Mouse (Mus musculus) kidney, postnatal 0 days (tissue): Measurements from ENCODE around the gene BC107364. TPM values are rescaled to one million over a fixed set of nuclear protein-coding genes. Genes with fewer than 3 reads are reported as not detected.
"Not testable (repeated sequence)": the region's sequence is repeated elsewhere in the genome, so short reads cannot be mapped to it uniquely, and the experiment has no call there.

Experiments used
- ATAC-seq: fragments of 200-750 bp; cut with Nextera tagmentation; replicated peaks from 2 replicates; pipeline ENCODE4 v1.8.0; 2017; ENCODE audit warnings: low read depth, moderate number of reproducible peaks, moderate TSS enrichment, moderate library complexity; ENCODE audit not compliant: low FRiP score
- DNase-seq: peaks from one replicate; pipeline ENCODE4 v3.0.0-alpha.2; 2016; ENCODE audit warnings: low spot score
- H3K27ac ChIP-seq: fragments of 300-500 bp; sonication (generic); 2 replicates; pipeline ENCODE4 v1.5.1; 2014; ENCODE audit warnings: mild to moderate bottlenecking
- H3K27me3 ChIP-seq: fragments of 300-500 bp; sonication (generic); 2 replicates; pipeline ENCODE4 v1.6.1; 2014; ENCODE audit warnings: low read length, mixed read lengths; ENCODE audit not compliant: insufficient read depth
- H3K36me3 ChIP-seq: fragments of 300-500 bp; sonication (generic); 2 replicates; pipeline ENCODE4 v1.6.1; 2014; ENCODE audit warnings: low read length, mixed read lengths; ENCODE audit not compliant: insufficient read depth
- H3K4me1 ChIP-seq: fragments of 300-500 bp; sonication (generic); replicated peaks from 2 replicates; pipeline ENCODE4 v1.6.1; 2014; ENCODE audit warnings: antibody characterized with exemption, low read length, mixed read lengths; ENCODE audit not compliant: insufficient read depth
- H3K4me2 ChIP-seq: fragments of 300-500 bp; sonication (generic); 2 replicates; pipeline ENCODE4 v1.6.1; 2014; ENCODE audit warnings: mild to moderate bottlenecking, low read length, moderate library complexity, mixed read lengths
- H3K4me3 ChIP-seq: fragments of 300-500 bp; sonication (generic); replicated peaks from 2 replicates; pipeline ENCODE4 v1.5.1; 2014; ENCODE audit warnings: low read depth, low read length
- H3K9ac ChIP-seq: fragments of 300-500 bp; sonication (generic); 2 replicates; pipeline ENCODE4 v1.6.1; 2014; ENCODE audit warnings: low read depth, low read length
- H3K9me3 ChIP-seq: fragments of 300-500 bp; sonication (generic); replicated peaks from 2 replicates; pipeline ENCODE4 v1.6.1; 2016; ENCODE audit warnings: low read length, inconsistent platforms, mixed read lengths
- CTCF ChIP-seq: IDR thresholded peaks from 2 replicates; pipeline ENCODE4 v1.5.1; 2016; ENCODE audit warnings: antibody characterized with exemption, low read depth, mild to moderate bottlenecking, moderate library complexity
- WGBS: fragments of 180-500 bp; shearing (Covaris S2); extraction: QIAGEN DNeasy Blood & Tissue Kit; methylation state at CpG from one replicate; pipeline ENCODE4 v1.1.7; 2014; 5-methylcytosine and 5-hydroxymethylcytosine counted together
- polyA plus RNA-seq: library from polyadenylated mRNA; unstranded; fragments of >200 nt; fragmentation: Nextera tagmentation; extraction: Ambion mirVana; gene quantifications from 2 replicates; pipeline ENCODE4 v1.2.1, GENCODE M21; 2015

The BC107364 gene
- 0.40 and 0.51 TPM in 2 replicates for polyA plus RNA-seq

- not testable (repeated sequence) for ATAC-seq, DNase-seq, H3K4me2 ChIP-seq, H3K4me1 ChIP-seq, H3K4me3 ChIP-seq, H3K9me3 ChIP-seq, H3K36me3 ChIP-seq, H3K27ac ChIP-seq, H3K27me3 ChIP-seq, H3K9ac ChIP-seq
- WGBS, result no CpG with 5 or more reads among the region's 48 CpGs
Observed at GRCm38 (mm10) chr3:96452262-96452661, at the start of gene BC107364. Gene BC107364 (minus strand): TSS chr3:96452306.

GRCm38 (mm10) chr3:96501391-96502115 is 49.4 kb upstream of the BC107364 start:
- Histone ChIP-seq H3K4me1 (0 out of 2 replicates have a peak, but pooled peaks cover 3% of the 10 kb centered on the region), H3K27me3 (no peaks in the 10 kb centered on the region), H3K9me3 (no peaks in the 10 kb centered on the region), H3K4me2 (peak overlapping the region; percentile 81), H3K27ac (peak overlapping the region; percentile 95), H3K4me3 (peak overlapping the region; percentile 65), H3K9ac (peak overlapping the region; percentile 74), H3K36me3 (no peaks in the 10 kb centered on the region)
- WGBS, result under 1% methylated on average over 32 of the region's 32 CpGs
- DNase-seq (peak; percentile 83), ATAC-seq (peak; percentile 64)
- no peak for TF ChIP-seq CTCF

GRCm38 (mm10) chr3:96500691-96501265 is 48.7 kb upstream of the BC107364 start:
- peak overlapping the region; percentile 95 for H3K27ac ChIP-seq
- no peak for TF ChIP-seq CTCF
- peak; percentile 70 for ATAC-seq
- under 1% methylated on average over 19 of the region's 19 CpGs for WGBS
- DNase-seq, result peak; percentile 83
- 0 out of 2 replicates have a peak, but pooled peaks cover 3% of the 10 kb centered on the region for H3K4me1 ChIP-seq
- peak overlapping the region; percentile 81 for H3K4me2 ChIP-seq
- peak overlapping the region; percentile 74 for H3K9ac ChIP-seq
- H3K27me3 ChIP-seq, result no peaks in the 10 kb centered on the region
- no peaks in the 10 kb centered on the region for H3K36me3 ChIP-seq
- no peaks in the 10 kb centered on the region for H3K9me3 ChIP-seq
- H3K4me3 ChIP-seq, result peak overlapping the region; percentile 65

GRCm38 (mm10) chr3:96500289-96500621 is 48.1 kb upstream of the BC107364 start:
- H3K4me3 ChIP-seq, result peak overlapping the region; percentile 65
- DNase-seq (peak; percentile 94), ATAC-seq (peak; percentile 75)
- WGBS, result under 1% methylated on average over 17 of the region's 17 CpGs
- peak overlapping the region; percentile 81 for H3K4me2 ChIP-seq
- H3K36me3 ChIP-seq, result no peaks in the 10 kb centered on the region
- TF ChIP-seq CTCF, result no peak
- no peaks in the 10 kb centered on the region for H3K27me3 ChIP-seq
- H3K4me1 ChIP-seq, result 0 out of 2 replicates have a peak, but pooled peaks cover 3% of the 10 kb centered on the region
- H3K27ac ChIP-seq, result peak overlapping the region; percentile 95
- H3K9me3 ChIP-seq, result no peaks in the 10 kb centered on the region
- peak overlapping the region; percentile 74 for H3K9ac ChIP-seq

- Histone ChIP-seq H3K9ac (peak overlapping the region; percentile 74), H3K36me3 (no peaks in the 10 kb centered on the region), H3K4me3 (peak overlapping the region; percentile 65), H3K27ac (peak overlapping the region; percentile 95), H3K4me2 (peak overlapping the region; percentile 81), H3K27me3 (no peaks in the 10 kb centered on the region), H3K9me3 (no peaks in the 10 kb centered on the region), H3K4me1 (0 out of 2 replicates have a peak, but pooled peaks cover 3% of the 10 kb centered on the region)
- WGBS, result under 1% methylated on average over 36 of the region's 36 CpGs
- DNase-seq (peak; percentile 86), ATAC-seq (peak; percentile 23)
- no peak for TF ChIP-seq CTCF
Observed at GRCm38 (mm10) chr3:96499481-96500288, 47.6 kb upstream of the BC107364 start.

GRCm38 (mm10) chr3:96498476-96499245 is 46.6 kb upstream of the BC107364 start:
- no peaks in the 10 kb centered on the region for H3K27me3 ChIP-seq
- DNase-seq (no peak), ATAC-seq (no peak)
- H3K4me3 ChIP-seq, result no peak overlapping the region
- TF ChIP-seq CTCF, result no peak
- H3K9ac ChIP-seq, result no peak overlapping the region
- 0 out of 2 replicates have a peak, but pooled peaks cover 3% of the 10 kb centered on the region for H3K4me1 ChIP-seq
- H3K27ac ChIP-seq, result no peak overlapping the region
- H3K9me3 ChIP-seq, result no peaks in the 10 kb centered on the region
- no peaks in the 10 kb centered on the region for H3K36me3 ChIP-seq
- no peak overlapping the region for H3K4me2 ChIP-seq
- WGBS, result 77% methylated on average over 4 of the region's 4 CpGs
